Mouse (Mus musculus) myocyte (in vitro differentiated cells): ENCODE data around the gene Cd5.

Experiments used
- E2F4 ChIP-seq: IDR thresholded peaks from one replicate; pipeline ENCODE4 v1.6.1; 2011; ENCODE audit warnings: mild to moderate bottlenecking, control low read depth, moderate library complexity; ENCODE audit not compliant: insufficient read depth
- POLR2A ChIP-seq: IDR thresholded peaks from one replicate; pipeline ENCODE4 v1.6.1; 2011; ENCODE audit warnings: low read depth, mild to moderate bottlenecking, control low read depth, moderate library complexity; ENCODE audit not compliant: insufficient read length
- TCF12 ChIP-seq: IDR thresholded peaks from one replicate; pipeline ENCODE4 v1.6.1; 2011; ENCODE audit warnings: mild to moderate bottlenecking, control low read depth; ENCODE audit not compliant: poor library complexity, insufficient read depth, severe bottlenecking

- TF ChIP-seq POLR2A (no peak), TCF12 (no peak), E2F4 (no peak)
Observed at GRCm38 (mm10) chr19:10695801-10696200, 43.0 kb downstream of the Cd5 start.
